Mouse (Mus musculus): ENCODE results near the gene Rasgef1c. TPM values are rescaled to one million over a fixed set of nuclear protein-coding genes. Genes with fewer than 3 reads are reported as not detected.

Gene Rasgef1c
- polyA plus RNA-seq, 1 experiment from 2014 or later = 0.30 TPM

DNA sequence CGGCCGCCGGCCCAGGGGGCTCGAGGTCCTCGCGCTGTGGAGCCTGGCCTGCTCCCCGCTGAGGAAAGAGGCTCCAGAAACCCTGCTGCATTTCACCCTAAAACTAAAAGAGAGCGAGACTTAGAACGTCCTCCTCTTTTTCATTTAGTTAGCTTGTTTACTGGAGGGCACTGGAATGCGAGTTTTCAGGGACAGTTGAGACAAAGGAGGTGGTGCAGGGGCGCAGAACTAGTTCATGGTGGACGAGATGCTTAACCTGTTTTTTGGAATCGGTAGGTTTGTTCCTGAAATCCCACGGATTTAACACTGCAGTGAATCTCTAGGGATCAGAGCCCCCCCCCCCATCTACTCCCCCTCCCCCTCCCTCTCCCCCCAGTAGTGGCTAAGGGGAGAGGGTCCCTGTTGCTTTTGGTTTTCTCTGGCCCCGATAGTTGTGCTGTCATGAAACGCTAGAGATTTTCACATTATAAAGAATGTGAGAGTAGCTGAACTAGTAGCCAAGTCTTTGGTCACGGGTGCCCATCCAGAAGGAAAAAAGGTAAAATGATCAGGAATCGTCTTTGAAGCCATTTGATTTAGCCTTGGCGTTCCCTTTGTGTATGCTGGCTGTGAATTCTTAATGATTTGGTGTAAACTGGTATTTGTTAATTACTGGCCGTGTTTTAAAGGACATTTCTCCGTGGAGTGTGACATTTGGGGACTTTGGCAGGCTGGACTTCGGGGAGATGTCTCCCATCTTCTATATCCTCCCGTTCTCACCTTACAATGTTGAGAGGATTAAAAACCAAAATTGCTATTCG is 124.3 kb downstream of the Rasgef1c start:
- WGBS = 5% methylated on average over 24 of the region's 24 CpGs
- H3K4me1 ChIP-seq (ENCODE audit: insufficient read depth, low read length) = peaks cover 18% of the 10 kb centered on the region
- H3K9me3 ChIP-seq (ENCODE audit: low read length) = no peaks in the 10 kb centered on the region
- H3K9ac ChIP-seq (replicated peaks; ENCODE audit: low read length) = peak overlapping the region; percentile 99
- H3K4me3 ChIP-seq (ENCODE audit: low read length) = peak overlapping the region; percentile 91
- no peaks in the 10 kb centered on the region for H3K27me3 ChIP-seq (ENCODE audit: insufficient read depth, low read length)
- no peaks in the 10 kb centered on the region for H3K36me3 ChIP-seq (ENCODE audit: insufficient read depth, low read length)
- peak overlapping the region; percentile 89 for H3K4me2 ChIP-seq (replicated peaks; ENCODE audit: low read depth, low read length)
- H3K27ac ChIP-seq (ENCODE audit: low read length) = peak overlapping the region; percentile 92
- no peak; the same call in 1 of the 2 replicates for ATAC-seq (ENCODE audit: low FRiP score, low TSS enrichment)

DNA sequence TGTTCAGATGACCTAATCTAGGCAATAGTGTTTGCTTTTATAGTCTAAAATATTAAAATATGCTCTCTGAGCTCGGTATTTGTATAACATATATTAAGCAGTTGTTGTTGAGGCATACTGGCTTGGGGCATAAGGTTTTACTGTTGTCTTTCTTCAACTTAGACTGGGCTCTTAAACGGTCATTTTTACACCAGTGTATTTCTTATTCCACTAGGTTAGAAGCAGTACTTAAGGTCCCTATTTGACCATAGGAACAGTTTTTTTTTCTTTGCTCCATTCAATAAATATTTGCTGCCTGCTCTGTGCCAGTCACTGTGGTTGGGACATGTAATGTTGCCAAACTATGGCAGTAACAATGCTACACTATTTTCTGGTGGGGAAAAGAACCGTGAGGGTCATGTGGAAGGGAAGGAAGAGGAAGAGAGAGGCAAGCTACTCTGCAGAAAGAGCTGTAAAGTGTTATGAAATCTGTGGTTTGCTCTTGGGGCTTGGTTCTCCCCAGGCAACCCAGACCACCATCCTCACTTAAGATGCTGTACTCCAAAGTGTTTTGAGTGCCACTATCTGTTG is 125.0 kb downstream of the Rasgef1c start:
- H3K4me1 ChIP-seq (ENCODE audit: insufficient read depth, low read length) = peaks cover 18% of the 10 kb centered on the region
- H3K27me3 ChIP-seq (ENCODE audit: insufficient read depth, low read length) = no peaks in the 10 kb centered on the region
- WGBS = 33% methylated on average over 3 of the region's 3 CpGs
- no peaks in the 10 kb centered on the region for H3K36me3 ChIP-seq (ENCODE audit: insufficient read depth, low read length)
- peak overlapping the region; percentile 91 for H3K4me3 ChIP-seq (ENCODE audit: low read length)
- no peaks in the 10 kb centered on the region for H3K9me3 ChIP-seq (ENCODE audit: low read length)
- H3K4me2 ChIP-seq (replicated peaks; ENCODE audit: low read depth, low read length) = peak overlapping the region; percentile 89
- H3K27ac ChIP-seq (ENCODE audit: low read length) = no peak overlapping the region
- no peak for ATAC-seq (ENCODE audit: low FRiP score, low TSS enrichment)
- peak overlapping the region; percentile 99; the same call in 1 of the 2 replicates for H3K9ac ChIP-seq (replicated peaks; ENCODE audit: low read length)

DNA sequence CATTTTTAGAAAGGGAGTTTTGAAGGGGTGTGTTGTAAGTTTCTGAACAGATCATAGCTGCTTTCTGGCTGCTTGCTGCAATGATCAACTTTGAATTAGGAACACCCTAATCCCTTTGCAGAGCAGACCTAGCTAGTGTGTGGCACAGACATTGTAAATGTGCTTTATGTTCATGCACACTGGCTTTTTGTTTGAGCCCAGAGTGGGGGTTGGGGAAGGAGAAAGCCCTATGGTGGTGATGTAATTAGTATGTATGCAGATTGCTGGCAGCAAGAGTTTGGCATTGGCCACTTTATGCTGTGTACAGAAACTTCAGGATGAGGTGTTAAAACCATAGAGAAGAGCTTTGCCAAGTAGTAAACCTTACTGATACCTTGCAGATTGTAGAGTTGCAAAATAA is 126.8 kb downstream of the Rasgef1c start:
- ATAC-seq (ENCODE audit: low FRiP score, low TSS enrichment) = no peak
- no peak overlapping the region for H3K4me3 ChIP-seq (ENCODE audit: low read length)

More for the DNA sequence above, 126.8 kb downstream of the Rasgef1c start:
- Histone ChIP-seq H3K27ac (ENCODE audit: low read length) (no peak overlapping the region), H3K9me3 (ENCODE audit: low read length) (no peaks in the 10 kb centered on the region), H3K9ac (replicated peaks; ENCODE audit: low read length) (no peak overlapping the region), H3K4me2 (replicated peaks; ENCODE audit: low read depth, low read length) (no peak overlapping the region), H3K36me3 (ENCODE audit: insufficient read depth, low read length) (no peaks in the 10 kb centered on the region), H3K4me1 (ENCODE audit: insufficient read depth, low read length) (peaks cover 18% of the 10 kb centered on the region), H3K27me3 (ENCODE audit: insufficient read depth, low read length) (no peaks in the 10 kb centered on the region)

Small RNA genes lying within 50 kb of the gene (microRNA-seq; reads per million reads assigned to microRNA genes)
- not detected for gene Gm23492

Other genes starting within 250 kb of the Rasgef1c start
- gene Scgb3a1, start 238.2 kb upstream of the Rasgef1c start, polyA plus RNA-seq (2015; fragmentation: Nextera tagmentation; extraction: Ambion mirVana) = not detected in 2 replicates
- gene Cnot6, start 189.1 kb upstream of the Rasgef1c start, polyA plus RNA-seq (2015; fragmentation: Nextera tagmentation; extraction: Ambion mirVana) = 53.7 and 65.7 TPM in 2 replicates
- 13.2 and 13.5 TPM in 2 replicates for gene Gfpt2, start 107.7 kb upstream of the Rasgef1c start, polyA plus RNA-seq (2015; fragmentation: Nextera tagmentation; extraction: Ambion mirVana)
- gene Mapk9, start 55.1 kb upstream of the Rasgef1c start, polyA plus RNA-seq (2015; fragmentation: Nextera tagmentation; extraction: Ambion mirVana) = 33.5 and 34.2 TPM in 2 replicates
- gene Rnf130, start 123.5 kb downstream of the Rasgef1c start, polyA plus RNA-seq (2015; fragmentation: Nextera tagmentation; extraction: Ambion mirVana) = 33.8 and 50.6 TPM in 2 replicates
- 44.3 and 47.2 TPM in 2 replicates for gene Tbc1d9b, start 229.6 kb downstream of the Rasgef1c start, polyA plus RNA-seq (2015; fragmentation: Nextera tagmentation; extraction: Ambion mirVana)